Mouse (Mus musculus) testis, adult 2 months (tissue): ENCODE results near the gene Zdhhc14. TPM values are rescaled to one million over a fixed set of nuclear protein-coding genes. Genes with fewer than 3 reads are reported as not detected.

Experiments used
- H3K27ac ChIP-seq: fragments of 200-500 bp; 2 replicates; pipeline ENCODE4 v1.5.1; 2012; ENCODE audit warnings: low read depth, low read length; ENCODE audit not compliant: control insufficient read depth, insufficient read depth
- H3K27me3 ChIP-seq: fragments of 200-500 bp; 2 replicates; pipeline ENCODE4 v1.6.1; 2012; ENCODE audit warnings: mild to moderate bottlenecking, low read length, moderate library complexity; ENCODE audit not compliant: control insufficient read depth, insufficient read depth
- H3K36me3 ChIP-seq: fragments of 200-500 bp; 2 replicates; pipeline ENCODE4 v1.6.1; 2012; ENCODE audit warnings: mild to moderate bottlenecking, low read length; ENCODE audit not compliant: control insufficient read depth, insufficient read depth
- H3K4me1 ChIP-seq: fragments of 200-500 bp; 2 replicates; pipeline ENCODE4 v1.6.1; 2012; ENCODE audit warnings: low read length; ENCODE audit not compliant: control insufficient read depth, insufficient read depth
- H3K4me3 ChIP-seq: fragments of 200-500 bp; 2 replicates; pipeline ENCODE4 v1.5.1; 2012; ENCODE audit warnings: low read depth, mild to moderate bottlenecking, low read length, moderate library complexity, mixed read lengths; ENCODE audit not compliant: control insufficient read depth
- CTCF ChIP-seq: fragments of 200-500 bp; IDR thresholded peaks from 2 replicates; pipeline ENCODE4 v1.5.1; 2012; ENCODE audit warnings: low read depth, mild to moderate bottlenecking, inconsistent platforms, low read length, moderate library complexity; ENCODE audit not compliant: control insufficient read depth, insufficient read depth, insufficient replicate concordance
- POLR2A ChIP-seq: fragments of 200-500 bp; IDR thresholded peaks from 2 replicates; pipeline ENCODE4 v1.6.1; 2012; ENCODE audit warnings: low read depth, mild to moderate bottlenecking, inconsistent platforms, low read length, moderate library complexity; ENCODE audit not compliant: control insufficient read depth
- polyA plus RNA-seq: library from polyadenylated mRNA; depleted of rRNA; stranded (reverse); fragments of >200 nt; gene quantifications from 2 replicates; pipeline ENCODE4 v1.2.3, GENCODE M21; 2012

The Zdhhc14 gene
- polyA plus RNA-seq, 1 experiment: 3.9 TPM

DNA sequence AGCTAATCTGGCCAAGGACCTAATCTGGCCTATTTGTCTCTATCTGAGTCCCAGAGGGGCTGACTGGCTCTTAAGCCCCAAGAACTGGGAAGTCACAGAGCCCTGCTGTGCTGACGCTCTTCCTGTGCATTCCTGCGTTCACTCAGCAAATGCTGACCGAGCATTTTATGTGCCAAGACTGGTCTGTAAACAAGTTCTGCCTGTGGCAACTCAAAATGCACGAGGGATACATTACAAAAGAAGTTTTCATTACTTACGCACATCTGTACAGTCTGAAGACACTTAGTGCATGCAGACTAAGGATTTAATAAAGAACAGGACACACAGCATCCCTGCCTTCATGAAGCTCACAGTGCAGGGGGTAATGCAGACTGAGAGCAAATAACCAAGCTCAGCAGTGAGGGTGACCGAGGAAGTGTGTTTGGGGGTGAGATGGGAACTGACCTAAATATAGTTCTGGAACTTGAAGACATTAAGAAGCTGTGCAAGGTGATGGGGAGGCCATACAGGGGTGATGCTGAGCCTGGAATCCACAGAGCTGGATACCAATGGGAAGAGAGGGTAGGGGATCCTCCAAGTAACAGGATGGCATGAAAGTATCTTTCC lies 99.3 kb downstream of the Zdhhc14 start:
- H3K27ac ChIP-seq: no peak overlapping the region; the same call in 1 of the 2 replicates
- no peaks in the 10 kb centered on the region for H3K36me3 ChIP-seq
- TF ChIP-seq CTCF (no peak), POLR2A (no peak)
- H3K4me1 ChIP-seq: no peaks in the 10 kb centered on the region
- H3K27me3 ChIP-seq: no peaks in the 10 kb centered on the region
- H3K4me3 ChIP-seq: no peak overlapping the region

DNA sequence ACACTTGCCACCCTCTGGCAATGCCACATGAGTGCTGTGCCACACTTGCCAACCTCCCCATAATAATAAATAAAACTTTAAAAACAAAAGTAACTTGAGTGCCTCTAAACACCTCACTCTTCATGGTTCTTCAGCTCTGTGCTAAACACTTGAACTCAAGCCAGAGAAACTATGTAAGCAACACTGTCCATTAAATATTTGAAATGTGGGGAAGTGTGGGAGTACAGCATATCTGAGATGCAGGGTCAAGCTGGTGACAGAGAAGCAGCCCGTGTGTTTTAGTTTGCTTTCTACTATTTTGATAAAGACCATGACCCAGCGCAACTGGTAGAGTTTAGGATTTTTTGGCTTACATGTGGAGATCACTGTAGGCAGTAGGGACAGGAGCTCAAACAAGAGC lies 100.7 kb downstream of the Zdhhc14 start:
- Histone ChIP-seq H3K4me3 (no peak overlapping the region), H3K4me1 (no peaks in the 10 kb centered on the region), H3K27ac (no peak overlapping the region), H3K36me3 (no peaks in the 10 kb centered on the region), H3K27me3 (no peaks in the 10 kb centered on the region)
- TF ChIP-seq POLR2A (no peak), CTCF (no peak)

DNA sequence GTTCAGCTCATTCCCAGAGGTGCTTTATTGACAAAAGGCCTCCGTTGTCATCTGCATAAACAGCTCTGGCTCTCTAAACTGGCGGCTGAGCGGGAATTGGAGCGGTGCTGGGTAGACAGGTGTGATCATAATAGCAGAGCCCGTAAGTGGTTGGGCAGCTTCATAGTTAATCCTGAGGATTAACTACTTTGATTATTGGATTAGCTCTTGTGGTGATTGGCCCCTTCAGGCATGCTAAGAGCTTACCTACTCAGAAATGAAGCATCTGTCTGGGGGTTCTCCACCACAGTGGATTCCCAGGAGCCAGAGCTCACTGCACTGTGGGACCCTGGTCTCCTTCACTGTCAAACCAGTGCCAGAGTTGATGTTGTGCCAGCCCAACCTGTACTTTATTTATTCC lies 102.7 kb downstream of the Zdhhc14 start:
- no peaks in the 10 kb centered on the region for H3K27me3 ChIP-seq
- TF ChIP-seq CTCF (no peak), POLR2A (no peak)

DNA sequence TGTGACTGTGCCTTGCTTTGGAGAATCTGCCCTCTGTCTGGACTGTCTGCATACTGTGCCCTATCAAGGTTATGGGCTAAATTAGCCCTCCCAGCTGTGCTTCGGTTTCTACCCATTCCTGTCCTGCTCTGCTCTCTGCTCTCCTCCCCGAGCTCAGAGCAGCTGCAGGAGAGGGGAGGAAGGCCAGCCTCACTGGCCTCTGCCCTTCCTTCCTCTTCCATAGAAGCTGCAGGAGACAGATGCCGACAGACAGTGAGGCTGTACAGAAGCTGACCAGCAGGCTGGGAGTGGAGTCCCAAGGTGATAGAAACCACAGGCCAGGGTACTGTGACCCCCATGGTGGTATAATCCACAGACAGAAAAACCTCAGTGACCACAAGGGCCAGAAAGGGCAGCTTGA lies 104.1 kb downstream of the Zdhhc14 start:
- Histone ChIP-seq H3K36me3 (no peaks in the 10 kb centered on the region), H3K27me3 (no peaks in the 10 kb centered on the region), H3K27ac (no peak overlapping the region), H3K4me3 (no peak overlapping the region), H3K4me1 (no peaks in the 10 kb centered on the region)
- TF ChIP-seq CTCF (no peak), POLR2A (no peak)

More for the DNA sequence above, 102.7 kb downstream of the Zdhhc14 start:
- Histone ChIP-seq H3K27ac (no peak overlapping the region), H3K4me3 (no peak overlapping the region), H3K4me1 (no peaks in the 10 kb centered on the region), H3K36me3 (no peaks in the 10 kb centered on the region)

DNA sequence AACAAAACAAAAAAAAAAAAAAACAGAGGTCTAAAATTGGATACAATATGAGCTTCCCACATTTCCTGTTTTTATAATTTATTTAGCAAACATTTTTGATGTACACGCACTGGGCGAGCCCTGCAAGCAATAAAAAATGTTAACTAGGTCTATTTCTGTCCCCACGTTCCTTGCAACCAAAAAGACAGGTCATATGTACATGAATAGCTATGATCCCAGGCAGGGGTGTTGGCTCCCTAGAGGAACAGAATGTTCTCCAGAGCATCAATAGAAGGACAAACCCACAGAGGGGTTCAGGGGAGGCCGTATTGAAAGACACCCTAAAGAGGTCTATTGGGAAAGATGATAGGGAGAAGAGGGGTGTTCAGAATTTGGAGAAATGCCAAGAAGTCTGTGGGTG lies 106.6 kb downstream of the Zdhhc14 start:
- TF ChIP-seq CTCF (no peak), POLR2A (no peak)
- Histone ChIP-seq H3K4me1 (no peaks in the 10 kb centered on the region), H3K4me3 (no peak overlapping the region), H3K36me3 (no peaks in the 10 kb centered on the region), H3K27ac (no peak overlapping the region), H3K27me3 (no peaks in the 10 kb centered on the region)

DNA sequence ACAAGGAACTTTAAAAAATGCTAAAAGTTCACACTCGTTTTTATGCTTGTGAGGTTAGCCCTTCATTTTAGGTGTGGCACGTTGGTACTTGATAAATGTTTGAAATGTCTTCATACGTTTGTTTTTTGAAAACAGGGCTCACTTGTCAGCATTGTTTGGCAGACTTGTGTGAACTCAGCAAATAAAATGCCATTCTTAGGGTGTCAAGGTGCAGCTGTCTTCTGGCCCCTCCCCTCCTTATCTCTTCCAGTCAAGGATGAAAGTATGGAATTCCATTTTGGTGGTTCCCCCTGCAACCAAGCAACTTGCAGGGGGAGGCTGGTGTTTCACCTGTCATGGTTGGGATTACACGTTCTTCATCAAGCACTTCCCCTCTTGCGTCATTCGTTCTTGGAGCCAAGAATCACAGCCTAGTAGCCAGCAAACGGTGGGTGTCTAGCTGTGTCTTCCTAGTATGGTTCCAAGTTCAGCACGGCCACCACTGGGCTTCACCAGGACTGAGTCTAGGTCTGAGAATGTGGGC lies 108.2 kb downstream of the Zdhhc14 start:
- Histone ChIP-seq H3K4me1 (no peaks in the 10 kb centered on the region), H3K27me3 (no peaks in the 10 kb centered on the region), H3K36me3 (no peaks in the 10 kb centered on the region), H3K27ac (no peak overlapping the region), H3K4me3 (no peak overlapping the region)
- no peak for TF ChIP-seq CTCF
- TF ChIP-seq POLR2A: no peak

DNA sequence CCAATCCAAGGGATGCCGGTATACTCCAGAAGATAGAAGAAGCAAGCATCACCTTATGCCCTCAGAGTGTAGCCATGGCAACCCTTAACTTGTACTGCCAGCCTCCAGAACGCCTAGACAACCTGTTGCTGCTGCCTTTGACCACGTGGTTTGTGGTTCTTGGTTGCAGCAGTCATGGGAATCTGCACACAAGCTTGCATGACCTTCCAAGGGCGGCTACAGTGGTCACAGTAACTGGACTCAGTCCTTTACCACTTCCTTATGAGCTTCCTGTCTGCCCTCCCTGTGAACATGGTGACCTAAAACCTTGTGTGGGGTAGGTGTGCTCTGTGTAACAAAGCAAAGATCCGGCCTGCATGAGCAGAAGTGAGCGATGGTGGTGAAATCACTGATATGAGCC lies 109.6 kb downstream of the Zdhhc14 start:
- Histone ChIP-seq H3K27ac (no peak overlapping the region), H3K4me3 (no peak overlapping the region), H3K4me1 (no peaks in the 10 kb centered on the region), H3K27me3 (no peaks in the 10 kb centered on the region), H3K36me3 (no peaks in the 10 kb centered on the region)
- TF ChIP-seq POLR2A (no peak), CTCF (no peak)

DNA sequence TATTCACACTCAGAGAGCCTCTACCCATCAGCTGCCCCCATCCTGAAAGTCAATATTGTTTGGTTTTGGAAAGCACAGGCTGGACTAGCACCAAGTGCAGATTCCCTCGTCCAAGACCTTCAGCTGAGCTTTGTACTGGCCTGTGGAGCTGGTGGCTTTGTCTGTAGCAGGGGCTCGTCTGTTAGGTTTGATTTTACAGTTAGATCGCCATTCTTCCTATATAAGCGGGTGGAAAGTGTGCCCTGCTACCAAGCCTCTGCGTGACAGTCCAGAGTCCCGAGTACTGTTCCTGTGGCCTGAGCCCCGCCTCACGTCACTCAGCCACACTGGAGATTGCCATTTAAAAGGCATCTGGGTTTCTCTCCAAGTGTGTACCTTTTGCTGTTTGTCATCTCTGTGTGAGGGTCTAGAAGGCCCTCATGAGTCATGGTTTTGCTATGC lies 113.8 kb downstream of the Zdhhc14 start:
- Histone ChIP-seq H3K27ac (no peak overlapping the region), H3K27me3 (no peaks in the 10 kb centered on the region), H3K4me3 (no peak overlapping the region), H3K4me1 (no peaks in the 10 kb centered on the region), H3K36me3 (no peaks in the 10 kb centered on the region)
- TF ChIP-seq CTCF: no peak
- TF ChIP-seq POLR2A: no peak
